Mouse (Mus musculus): Measurements from ENCODE around the gene Grasp.

- TF ChIP-seq MAX (IDR thresholded peaks at IDR 0.05; ENCODE audit: low read length) (no peak), EP300 (IDR thresholded peaks at IDR 0.05; ENCODE audit: low read depth in 1 of 2, low read length in 2 of 2) (no peak), USF1 (IDR thresholded peaks at IDR 0.05; ENCODE audit: low read depth, low read length) (no peak)
Measured at GRCm38 (mm10) chr15:101221298-101222104, 2.5 kb upstream of the Grasp start.
